Mouse (Mus musculus) adrenal gland, adult 2 months (tissue): ENCODE results near the gene Npy. TPM values are rescaled to one million over a fixed set of nuclear protein-coding genes. Genes with fewer than 3 reads are reported as not detected.
A peak's percentile ranks its signal among the peaks of the same experiment; 100 is the strongest.

Source experiments
- DNase-seq: peaks from one replicate; pipeline ENCODE4 v3.0.0; 2021
- long read RNA-seq: library from polyadenylated mRNA; stranded (forward); transcript quantifications from one replicate; pipeline ENCODE4 v2.0.0, GENCODE M21; 2021
- polyA plus RNA-seq: library from polyadenylated mRNA; depleted of rRNA; stranded (reverse); fragments of >200 nt; gene quantifications from 2 replicates; pipeline ENCODE4 v1.2.3, GENCODE M21; 2012; rRNA removed
- total RNA-seq, 2 experiments: library from RNA; stranded (reverse); gene quantifications; 2 replicates each; pipeline ENCODE4 v1.2.3; 2021

The Npy gene
- total RNA-seq (1,000 to 10,000 TPM in 1 of 2 experiments, 100 to 1,000 TPM in 1; 946 to 1,532 TPM), polyA plus RNA-seq (473 and 872 TPM in 2 replicates)
- long read RNA-seq, transcript Npy-201 (4 exons, 566 nt): major isoform, 783 of 868 reads
- long read RNA-seq, partial matches to known transcripts: 75 of 868 reads
- long read RNA-seq, other reads (novel, unspliced or antisense): 10 of 868 reads

DNA sequence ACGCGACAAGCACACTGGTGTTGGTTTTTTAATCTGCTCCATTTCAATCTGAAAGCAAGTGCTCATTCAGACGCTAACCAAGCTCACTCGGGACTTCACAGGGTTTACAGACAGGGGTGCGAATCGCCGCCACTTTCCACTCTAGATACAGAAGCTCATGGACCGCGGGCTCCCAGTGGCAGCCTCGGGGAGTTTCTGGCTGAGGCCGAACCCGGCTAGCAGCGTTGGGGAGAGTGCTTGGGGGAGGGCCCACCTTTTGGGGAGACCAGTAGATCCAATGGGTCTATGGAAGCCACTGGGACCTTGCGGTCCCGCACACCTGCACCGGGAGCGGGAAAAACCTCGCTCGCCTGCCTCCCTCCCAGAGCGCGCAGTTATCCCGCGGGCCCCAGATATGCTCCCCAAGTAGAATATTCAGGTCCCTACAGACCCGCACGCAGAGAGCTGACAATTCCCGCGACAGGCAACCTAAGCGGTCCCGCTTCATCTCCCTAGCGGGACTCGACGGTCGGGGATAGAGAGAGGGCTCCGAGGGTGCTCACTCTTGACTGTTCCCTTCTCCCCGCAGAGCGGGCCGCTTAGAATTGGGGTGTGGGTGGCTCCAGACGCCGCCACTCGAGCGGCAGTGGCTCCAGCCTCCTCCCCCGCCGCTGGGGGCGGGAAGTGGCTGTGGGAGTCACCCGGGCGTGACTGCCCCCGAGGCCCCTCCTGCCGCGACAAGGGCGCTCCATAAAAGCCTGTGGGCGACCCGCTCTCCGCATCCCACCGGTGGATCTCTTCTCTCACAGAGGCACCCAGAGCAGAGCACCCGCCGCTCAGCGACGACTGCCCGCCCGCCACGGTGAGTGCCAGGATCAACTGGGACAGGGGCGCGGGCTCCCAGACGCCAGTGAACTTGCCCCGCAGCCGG, at the start of gene Npy:
Gene Npy (plus strand): TSS at position 750 of the 910 bp plus-strand sequence.
- DNase-seq: peak; percentile 77

DNA sequence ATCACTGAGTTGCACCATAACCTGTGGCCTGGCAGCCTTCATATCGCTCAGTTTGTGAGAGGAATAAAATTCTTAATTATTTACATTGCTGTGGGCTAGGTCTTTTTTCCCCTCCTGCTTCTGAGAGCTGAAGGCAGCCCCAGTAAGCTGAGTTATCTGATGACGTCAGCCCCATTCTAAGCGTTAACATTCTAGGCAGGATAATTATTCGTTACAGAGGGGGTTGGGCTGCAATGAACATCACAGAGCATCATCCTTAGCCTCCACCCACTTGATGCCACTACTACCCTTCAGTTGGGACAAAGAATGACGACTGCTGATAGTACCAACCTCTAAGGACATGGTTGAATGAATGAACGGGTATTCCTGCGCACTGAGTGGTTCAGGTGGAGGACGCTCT, 47.5 kb upstream of the Npy start:
- no peak for DNase-seq

DNA sequence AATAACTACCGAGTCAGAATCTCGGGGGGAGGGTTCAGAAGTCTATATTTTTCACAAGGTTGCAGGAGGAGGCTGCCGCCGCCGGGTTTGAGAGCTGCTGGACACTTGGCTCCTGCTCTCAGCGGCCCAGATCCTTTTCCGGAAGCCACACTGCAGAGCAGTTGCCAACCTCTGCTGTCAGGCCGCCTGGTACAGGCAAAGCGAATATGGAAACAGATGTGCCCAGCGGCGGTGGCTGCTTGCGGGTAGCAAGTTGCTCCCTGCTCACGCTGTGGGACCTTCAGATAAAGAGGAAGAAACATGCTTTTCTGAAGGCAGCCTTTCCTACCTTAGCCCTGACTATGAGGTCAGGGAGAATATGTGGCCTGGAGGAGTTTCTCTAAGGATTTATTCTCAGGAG, 44.4 kb upstream of the Npy start:
- DNase-seq: no peak

DNA sequence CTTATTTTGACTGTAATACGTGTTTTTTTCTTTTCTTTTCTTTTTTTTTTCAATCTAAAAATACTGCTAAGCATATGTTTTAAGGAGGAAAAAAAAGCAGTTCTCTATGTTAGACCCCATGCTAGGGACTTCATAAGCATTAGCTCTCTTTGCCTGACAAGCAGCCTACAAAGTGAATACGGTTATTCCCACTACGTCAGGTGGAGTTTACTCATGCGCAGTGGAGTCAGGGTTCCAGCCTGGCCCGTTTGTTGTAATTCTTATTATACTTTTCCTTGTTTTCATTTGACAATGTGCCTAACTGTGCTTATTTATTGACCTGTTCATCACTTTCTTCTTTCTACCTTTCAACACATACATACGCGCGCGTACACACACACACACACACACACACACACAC, 43.8 kb upstream of the Npy start:
- no peak for DNase-seq

DNA sequence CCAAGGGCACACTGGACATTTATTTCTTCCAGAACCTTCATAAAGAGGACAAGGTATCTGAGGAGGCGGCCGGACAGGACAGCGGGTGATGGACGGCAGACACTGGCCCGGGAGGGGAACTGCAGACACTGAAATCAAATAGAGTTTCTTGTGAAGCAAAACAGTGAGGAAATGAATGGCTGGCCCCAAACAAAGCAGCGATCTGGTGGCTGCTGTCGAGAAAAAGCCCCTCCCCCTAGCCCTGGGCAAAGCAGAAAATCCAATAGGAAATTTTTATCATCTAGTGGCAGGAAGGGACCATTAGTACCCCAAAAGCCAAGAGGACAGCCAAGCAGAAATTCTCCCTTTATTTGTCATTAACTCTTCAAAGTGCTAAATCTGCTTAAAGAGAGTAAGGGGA, 42.9 kb upstream of the Npy start:
- no peak for DNase-seq

DNA sequence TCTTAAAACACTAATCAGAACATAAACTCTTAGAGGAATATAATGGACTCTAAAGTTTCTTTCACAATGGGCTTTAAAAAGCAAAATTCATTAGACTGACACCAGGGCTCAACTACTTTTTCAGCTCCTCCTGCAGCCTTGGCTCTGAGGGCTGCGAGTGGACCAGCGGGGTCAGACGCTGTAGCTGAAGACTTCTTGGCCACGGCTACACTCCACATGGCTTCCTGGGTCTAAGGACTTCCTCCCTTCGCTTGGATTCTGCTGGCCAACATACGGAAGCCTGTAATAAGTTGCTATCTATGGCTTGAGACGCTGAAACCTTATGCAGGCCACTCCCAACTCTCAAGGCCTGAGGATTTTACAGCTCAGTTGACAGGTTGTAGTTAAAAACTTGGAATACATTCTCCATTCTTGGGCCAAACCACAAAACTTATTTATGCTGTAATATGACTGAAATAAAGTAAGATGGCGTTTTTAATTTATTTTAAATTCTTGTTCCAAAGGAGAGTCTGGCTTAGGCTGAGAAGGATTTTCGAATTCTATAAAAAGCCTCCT, 41.6 kb upstream of the Npy start:
- no peak for DNase-seq

DNA sequence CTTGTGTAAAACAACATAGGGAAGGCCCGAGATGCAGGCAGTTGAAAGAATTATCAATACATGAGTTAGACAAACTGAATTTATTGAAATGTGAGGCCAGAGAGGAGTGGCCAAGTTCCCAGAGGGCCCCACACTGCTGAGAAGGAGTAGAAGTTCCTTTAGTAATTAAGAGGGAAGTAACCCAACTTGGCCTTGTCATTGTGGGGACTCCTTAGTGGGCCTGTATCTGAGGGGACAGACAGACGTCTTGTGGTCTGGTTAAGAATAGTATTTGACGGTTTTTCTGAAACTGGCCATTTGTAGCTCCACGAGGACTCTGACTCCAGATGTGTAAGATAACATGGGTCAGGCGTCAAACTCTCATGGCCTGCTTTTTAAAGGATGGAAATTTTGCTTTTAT, 40.7 kb upstream of the Npy start:
- no peak for DNase-seq

DNA sequence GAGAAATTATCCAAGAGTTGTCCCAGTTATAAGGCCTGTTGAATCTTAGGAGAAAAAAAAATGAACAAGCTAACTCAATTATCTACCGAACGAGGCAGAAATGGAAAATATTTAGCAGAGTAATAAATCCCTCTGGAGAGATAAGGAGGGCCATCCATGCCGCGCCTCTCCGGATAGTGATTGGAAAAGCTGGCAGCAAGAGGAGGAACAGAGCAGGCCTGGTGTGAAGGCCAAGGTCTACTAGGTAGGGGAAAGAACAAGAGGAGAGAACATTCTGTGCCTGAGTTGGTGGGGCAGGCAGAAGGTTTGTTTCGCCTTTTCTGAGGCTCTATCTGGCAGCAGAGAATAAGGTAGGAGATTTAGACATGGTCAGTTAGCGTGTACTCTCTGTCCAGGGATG, 39.8 kb upstream of the Npy start:
- DNase-seq: peak; percentile 6

DNA sequence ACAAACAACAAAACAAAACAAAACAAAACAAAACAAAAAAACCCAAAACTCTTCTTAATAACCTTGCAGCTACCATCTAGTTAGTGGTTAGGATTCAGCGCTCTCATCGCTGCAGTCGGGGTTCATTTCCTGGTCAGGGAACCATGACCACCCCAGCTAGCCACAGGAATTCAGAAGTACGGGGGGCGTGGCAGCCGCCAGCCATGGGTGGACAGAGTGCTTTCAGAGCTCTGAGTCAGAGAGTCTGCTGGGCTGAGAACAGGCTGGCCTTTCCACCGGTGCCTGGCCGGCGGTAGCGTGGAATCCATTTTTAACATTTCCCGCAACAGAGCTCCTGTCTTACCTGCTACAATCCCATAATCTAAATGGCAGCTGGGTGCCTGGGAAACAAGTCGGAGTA, 30.0 kb upstream of the Npy start:
- no peak for DNase-seq

DNA sequence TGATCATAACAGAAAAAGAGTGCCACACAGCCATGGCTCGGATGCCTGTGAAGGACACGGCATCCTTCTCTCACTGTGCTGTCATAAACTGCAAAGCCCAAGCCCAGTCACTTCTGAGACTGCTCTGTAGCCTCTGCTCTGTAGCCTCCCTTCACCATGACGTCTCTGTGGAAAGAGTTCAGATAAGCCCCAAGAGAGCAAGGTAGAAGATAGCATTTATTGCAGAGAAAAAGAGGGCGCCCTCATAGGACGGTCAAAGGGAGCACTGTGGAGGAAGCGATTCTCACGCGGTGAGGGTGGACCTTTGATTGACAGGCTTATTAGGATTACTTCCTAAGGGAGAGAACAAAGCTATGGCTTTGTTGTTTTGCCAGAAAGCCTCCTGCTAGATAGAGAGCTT, 18.4 kb upstream of the Npy start:
- DNase-seq: no peak

DNA sequence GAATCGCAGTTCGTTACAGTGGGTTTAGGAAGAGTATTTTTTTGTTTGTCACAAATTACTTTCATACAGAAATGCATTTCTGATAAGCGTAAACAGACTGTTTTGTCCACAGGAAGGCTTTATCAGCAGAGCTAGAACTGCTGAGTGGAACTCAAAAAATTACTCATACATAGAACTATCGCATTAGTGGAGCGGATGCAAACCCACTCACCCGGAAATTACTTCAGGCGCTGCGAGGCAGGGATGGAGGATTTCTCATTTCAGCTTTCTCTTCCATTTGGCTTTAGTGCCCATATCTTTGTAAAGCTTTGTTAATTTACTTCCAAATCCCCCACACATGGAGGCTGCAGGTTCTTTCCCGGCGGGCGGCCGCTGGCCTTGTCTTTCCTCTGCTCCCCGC, 14.4 kb upstream of the Npy start:
- DNase-seq: no peak

DNA sequence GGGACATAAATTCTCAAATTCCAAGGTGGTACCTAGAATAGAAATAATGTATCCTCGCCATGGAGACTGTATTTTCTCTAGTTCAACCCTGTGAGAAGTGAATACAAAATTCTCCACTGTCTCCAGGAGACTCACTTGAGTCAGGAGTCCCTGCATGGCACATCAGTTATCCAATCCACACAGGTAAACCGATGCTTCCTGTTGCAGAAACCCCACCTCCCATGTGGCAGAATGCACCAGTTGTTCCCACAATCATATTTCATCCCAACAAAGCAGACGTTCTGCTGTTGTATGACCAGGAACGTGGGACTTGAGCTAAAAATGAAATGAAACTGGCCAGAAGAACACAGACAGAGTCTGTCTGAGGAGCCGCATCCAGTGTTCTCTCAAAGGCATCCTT, 5.3 kb upstream of the Npy start:
- DNase-seq: no peak

DNA sequence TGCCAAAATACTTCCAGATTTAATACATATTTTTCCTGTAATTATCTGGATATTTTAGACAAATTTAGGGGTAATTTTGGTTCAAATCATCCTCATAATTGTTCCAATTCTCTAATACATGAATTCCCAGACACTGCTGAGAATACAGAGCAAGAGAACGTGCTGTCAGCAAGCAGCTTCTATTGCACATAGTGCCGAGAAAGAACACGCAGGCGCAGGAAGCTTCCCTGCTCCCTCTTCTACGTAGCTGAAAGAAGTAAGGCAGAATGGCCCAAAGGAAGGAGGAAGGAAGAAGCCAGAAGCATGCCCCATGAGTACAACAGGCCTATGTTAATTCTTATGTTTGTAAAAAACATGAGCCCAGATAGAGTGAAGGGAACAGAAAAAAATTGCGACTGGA, 4.9 kb upstream of the Npy start:
- no peak for DNase-seq

DNA sequence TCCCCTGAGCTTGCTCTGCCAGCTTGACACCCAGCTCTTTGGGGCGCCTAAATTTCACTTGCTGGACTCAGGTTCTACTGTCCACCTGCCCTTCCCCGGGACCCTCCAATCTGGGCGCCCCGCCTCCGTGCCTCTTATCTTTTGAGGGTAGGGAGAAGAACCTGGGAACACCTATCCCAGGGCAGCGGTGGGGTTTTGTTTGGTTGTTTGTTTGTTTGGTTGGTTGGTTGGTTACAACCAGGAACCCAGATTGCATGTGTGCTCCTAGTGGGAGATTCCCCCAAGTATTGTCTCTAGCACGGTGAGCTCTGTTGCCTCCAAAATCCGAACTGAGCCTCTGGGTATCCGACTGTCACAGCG, 341 bp downstream of the Npy start:
- DNase-seq: no peak

DNA sequence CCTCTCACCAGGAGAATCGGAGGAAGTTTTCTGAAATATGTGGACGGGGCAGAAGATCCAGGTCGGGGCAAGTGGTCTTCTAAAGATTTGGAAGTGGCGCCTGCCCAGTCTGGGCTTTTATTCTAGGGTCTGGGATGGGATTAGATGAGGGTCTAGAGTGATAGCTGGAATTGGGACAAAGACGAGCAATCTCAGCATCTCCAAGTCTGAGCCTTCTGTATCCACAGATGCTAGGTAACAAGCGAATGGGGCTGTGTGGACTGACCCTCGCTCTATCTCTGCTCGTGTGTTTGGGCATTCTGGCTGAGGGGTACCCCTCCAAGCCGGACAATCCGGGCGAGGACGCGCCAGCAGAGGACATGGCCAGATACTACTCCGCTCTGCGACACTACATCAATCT, 861 bp downstream of the Npy start:
- DNase-seq: no peak

DNA sequence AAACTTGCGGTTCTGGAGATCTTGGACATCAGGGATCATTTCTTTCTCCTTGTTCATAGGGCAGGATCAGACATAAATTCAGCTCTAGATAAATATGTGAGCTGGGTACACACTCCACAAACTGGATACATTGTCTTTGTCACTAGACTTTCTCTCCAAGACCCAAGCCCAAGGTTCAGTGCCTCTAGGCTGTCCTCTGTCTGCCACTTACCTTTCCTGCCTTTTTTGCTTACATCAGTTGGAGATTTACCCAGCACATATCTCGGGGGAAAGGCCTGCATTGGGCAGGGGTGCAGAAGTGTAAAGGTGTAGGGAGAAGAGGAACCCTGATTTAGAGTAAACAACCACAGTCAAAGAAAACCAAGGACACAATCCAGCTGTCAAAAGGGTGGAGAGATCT, 1.3 kb downstream of the Npy start:
- no peak for DNase-seq

DNA sequence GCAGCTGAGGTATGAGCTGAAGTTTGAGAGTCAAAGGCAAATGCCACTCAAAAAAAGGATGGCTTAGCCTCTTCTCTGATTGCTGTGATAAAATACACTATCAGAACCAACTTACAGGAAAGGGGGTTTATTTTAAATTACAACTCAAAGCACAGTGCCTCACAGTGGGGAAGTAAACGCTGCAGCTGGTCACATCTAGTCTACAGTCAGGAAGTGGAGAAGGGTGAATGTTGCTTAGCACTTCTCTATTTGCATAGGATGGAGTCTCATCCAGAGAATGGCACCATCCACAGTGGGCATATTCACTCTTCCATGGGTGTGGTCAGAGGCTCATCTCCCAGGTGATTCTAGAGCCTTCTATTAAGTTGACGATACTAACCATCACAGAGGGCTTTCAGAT, 9.1 kb downstream of the Npy start:
- DNase-seq: no peak

DNA sequence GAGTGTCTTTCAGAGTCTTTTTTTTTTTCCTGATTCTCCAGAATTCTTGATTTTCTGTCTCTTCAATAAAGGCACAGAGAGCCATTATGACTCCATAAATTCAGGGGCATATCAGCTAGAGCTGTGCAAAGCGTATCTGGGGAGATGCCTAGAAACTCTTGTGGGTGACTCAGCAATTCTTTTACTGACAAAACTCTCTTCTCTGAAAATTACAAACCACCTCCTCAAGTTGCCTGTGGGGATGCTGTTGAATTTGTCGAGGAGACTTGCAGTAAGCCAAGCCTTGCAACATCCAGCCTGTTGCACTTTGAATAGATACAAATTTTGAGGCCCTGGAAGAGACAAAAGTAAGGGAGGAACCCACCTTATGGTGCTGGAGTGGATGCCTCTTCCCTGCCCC, 34.3 kb downstream of the Npy start:
- DNase-seq: no peak

DNA sequence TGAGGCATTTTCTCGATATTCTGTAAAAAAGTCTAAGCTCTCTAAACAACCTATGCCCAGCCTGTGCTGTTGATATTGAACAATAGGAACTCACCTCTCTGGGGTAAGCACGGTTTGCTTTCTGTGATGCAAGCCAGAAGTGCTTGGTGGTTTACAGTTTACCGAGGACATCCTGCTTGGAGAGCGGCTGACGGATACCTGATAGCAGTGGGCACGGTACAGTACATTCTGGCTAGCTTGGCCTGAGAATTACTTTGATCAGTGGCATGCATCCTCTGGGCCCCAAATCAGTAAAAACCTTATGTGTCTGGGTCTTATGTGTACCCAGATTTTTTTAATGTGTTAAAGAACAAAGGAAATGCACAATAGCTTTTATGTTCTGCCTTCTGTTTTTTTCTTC, 45.1 kb downstream of the Npy start:
- no peak for DNase-seq

DNA sequence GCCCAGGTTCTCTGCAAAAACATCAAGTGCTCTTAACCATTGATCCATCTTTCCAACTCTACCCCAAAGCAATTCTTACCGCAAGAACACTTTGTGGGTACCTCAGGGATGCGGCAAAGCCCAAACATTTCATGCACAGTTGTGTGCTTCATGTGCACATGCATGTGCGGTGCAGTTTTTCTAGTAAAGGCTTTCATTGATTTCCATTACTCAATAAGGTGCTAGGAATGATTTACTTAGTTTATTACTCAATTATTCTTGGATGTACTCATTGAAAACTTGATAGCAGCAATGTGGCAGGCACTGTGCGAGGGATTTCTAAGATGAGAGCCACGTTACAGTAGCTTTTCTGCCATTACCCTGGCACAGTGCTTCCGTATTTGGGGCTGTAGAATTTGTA, 48.6 kb downstream of the Npy start:
- DNase-seq: no peak

DNA sequence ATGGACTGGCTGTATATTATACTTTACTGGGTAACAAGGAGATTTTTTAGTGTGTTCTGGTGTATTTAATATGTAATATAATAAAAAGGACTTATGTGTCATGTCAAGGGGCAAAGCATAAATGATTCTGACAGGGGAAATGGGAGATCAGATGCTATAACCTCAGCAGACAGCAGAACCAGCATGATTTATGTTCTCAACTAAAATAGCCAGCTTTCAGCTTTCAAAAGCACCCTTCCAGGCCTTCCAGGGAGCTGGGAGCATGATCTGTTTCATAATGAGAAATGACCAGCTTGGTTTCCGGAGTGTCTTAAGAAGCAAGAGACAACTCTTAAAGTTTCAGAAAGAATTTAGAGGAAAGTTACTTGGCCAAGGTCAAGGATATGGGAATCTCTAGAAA, 51.0 kb downstream of the Npy start:
- DNase-seq: no peak

DNA sequence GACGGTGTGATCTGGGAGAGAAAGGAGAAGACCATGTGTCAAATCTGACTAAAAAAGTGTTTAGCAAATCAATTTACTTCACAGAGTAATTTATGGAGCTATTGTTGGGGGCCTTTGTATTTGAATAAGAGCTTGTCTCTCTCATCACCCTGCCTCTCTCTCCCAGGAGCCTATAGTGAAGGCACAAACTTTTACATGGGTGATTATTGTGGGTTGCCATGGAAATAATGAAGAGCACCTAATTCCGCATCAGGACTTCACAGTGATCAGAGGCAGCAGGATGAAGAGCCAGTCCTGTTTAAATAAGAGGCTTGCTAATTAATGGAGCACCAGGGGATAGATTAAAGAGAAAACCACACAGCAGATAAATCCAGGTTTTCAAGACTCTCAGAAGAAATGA, 52.6 kb downstream of the Npy start:
- no peak for DNase-seq

DNA sequence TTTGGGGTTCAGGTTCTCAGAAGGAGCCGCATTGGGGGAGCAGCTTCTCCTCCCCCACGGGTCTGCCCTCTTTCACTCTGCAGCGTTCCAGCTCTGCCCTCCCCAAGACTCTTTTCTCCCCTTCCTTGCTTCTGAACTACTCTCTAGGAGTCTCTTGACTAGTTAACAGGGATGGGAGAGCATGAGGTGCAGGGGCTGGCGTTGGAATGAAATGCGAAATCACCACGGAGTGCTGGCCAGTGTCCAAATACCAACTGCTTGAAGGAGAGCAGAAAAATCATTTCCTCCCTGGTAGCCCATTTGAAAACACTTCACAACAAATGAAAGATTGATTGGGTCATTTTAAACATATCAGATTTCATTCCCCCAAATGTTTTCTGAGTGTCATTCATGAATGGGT, 53.3 kb downstream of the Npy start:
- no peak for DNase-seq
